Mouse (Mus musculus) hindbrain, embryonic 12.5 days (tissue): Measurements from ENCODE around the gene Olfr1555-ps1. TPM values are rescaled to one million over a fixed set of nuclear protein-coding genes. Genes with fewer than 3 reads are reported as not detected.
"Not testable (repeated sequence)": the region's sequence is repeated elsewhere in the genome, so short reads cannot be mapped to it uniquely, and the experiment has no call there.

Source experiments
- ATAC-seq: fragments of 200-750 bp; cut with Nextera tagmentation; 2 replicates; pipeline ENCODE4 v1.8.0; 2017; ENCODE audit warnings: moderate TSS enrichment; ENCODE audit not compliant: low FRiP score
- H3K27ac ChIP-seq: fragments of 300-500 bp; sonication (generic); 2 replicates; pipeline ENCODE4 v1.5.1; 2016; ENCODE audit warnings: mild to moderate bottlenecking
- H3K27me3 ChIP-seq: fragments of 300-500 bp; sonication (generic); 2 replicates; pipeline ENCODE4 v1.6.1; 2016; ENCODE audit warnings: mild to moderate bottlenecking
- H3K36me3 ChIP-seq: fragments of 300-500 bp; sonication (generic); 2 replicates; pipeline ENCODE4 v1.6.1; 2016; ENCODE audit warnings: mild to moderate bottlenecking
- H3K4me1 ChIP-seq: fragments of 300-500 bp; sonication (generic); 2 replicates; pipeline ENCODE4 v1.6.1; 2016
- H3K4me2 ChIP-seq: fragments of 300-500 bp; sonication (generic); replicated peaks from 2 replicates; pipeline ENCODE4 v1.6.1; 2016; ENCODE audit warnings: mild to moderate bottlenecking
- H3K4me3 ChIP-seq: fragments of 300-500 bp; sonication (generic); 2 replicates; pipeline ENCODE4 v1.5.1; 2016; ENCODE audit warnings: mild to moderate bottlenecking
- H3K9ac ChIP-seq: fragments of 300-500 bp; sonication (generic); 2 replicates; pipeline ENCODE4 v1.6.1; 2016; ENCODE audit warnings: mild to moderate bottlenecking, moderate library complexity
- H3K9me3 ChIP-seq: fragments of 300-500 bp; sonication (generic); replicated peaks from 2 replicates; pipeline ENCODE4 v1.6.1; 2016; ENCODE audit warnings: mild to moderate bottlenecking
- WGBS: fragments of 180-500 bp; shearing (Covaris S2); methylation state at CpG from one replicate; pipeline ENCODE4 v1.1.7; 2016; 5-methylcytosine and 5-hydroxymethylcytosine counted together
- polyA plus RNA-seq: library from polyadenylated mRNA; unstranded; fragments of >200 nt; fragmentation: Nextera tagmentation; extraction: Ambion mirVana; gene quantifications from 2 replicates; pipeline ENCODE4 v1.2.1, GENCODE M21; 2016

Gene Olfr1555-ps1
- not detected in 2 replicates for polyA plus RNA-seq

GRCm38 (mm10) chr19:12170062-12170599 lies at the start of gene Olfr1555-ps1:
Gene Olfr1555-ps1 (minus strand): TSS chr19:12170112.
- H3K27ac ChIP-seq, H3K4me2 ChIP-seq, H3K36me3 ChIP-seq, H3K27me3 ChIP-seq, H3K4me3 ChIP-seq, ATAC-seq, H3K4me1 ChIP-seq, H3K9me3 ChIP-seq, H3K9ac ChIP-seq: not testable (repeated sequence)
- 54% methylated on average over 1 of the region's 1 CpGs for WGBS

GRCm38 (mm10) chr19:12200334-12200733 lies 30.4 kb upstream of the Olfr1555-ps1 start, which contains the start of gene Olfr1431:
Gene Olfr1431 (plus strand): TSS chr19:12200634.
- Histone ChIP-seq H3K4me2 (no peak within 1 kb of the TSS), H3K27me3 (no peaks in the 10 kb centered on the region), H3K9ac (no peak within 1 kb of the TSS), H3K9me3 (no peaks in the 10 kb centered on the region), H3K4me1 (no peaks in the 10 kb centered on the region), H3K27ac (no peak within 1 kb of the TSS), H3K4me3 (no peak within 1 kb of the TSS), H3K36me3 (no peaks in the 10 kb centered on the region)
- ATAC-seq: no peak
- 75% methylated on average over 1 of the region's 1 CpGs for WGBS

- WGBS: 78% methylated on average over 4 of the region's 4 CpGs
Observed at GRCm38 (mm10) chr19:12199076-12199475, 29.2 kb upstream of the Olfr1555-ps1 start.

GRCm38 (mm10) chr19:12175431-12175830 lies 5.5 kb upstream of the Olfr1555-ps1 start:
- H3K4me3 ChIP-seq, H3K27me3 ChIP-seq, H3K4me2 ChIP-seq, H3K9me3 ChIP-seq, H3K36me3 ChIP-seq, H3K27ac ChIP-seq, H3K9ac ChIP-seq, H3K4me1 ChIP-seq, ATAC-seq: not testable (repeated sequence)
- 86% methylated on average over 5 of the region's 5 CpGs for WGBS

More at GRCm38 (mm10) chr19:12199076-12199475, 29.2 kb upstream of the Olfr1555-ps1 start:
- not testable (repeated sequence) for H3K4me3 ChIP-seq, H3K4me2 ChIP-seq, H3K36me3 ChIP-seq, H3K27me3 ChIP-seq, H3K4me1 ChIP-seq, ATAC-seq, H3K9me3 ChIP-seq, H3K27ac ChIP-seq, H3K9ac ChIP-seq

- 88% methylated on average over 3 of the region's 3 CpGs for WGBS
- no peak for ATAC-seq
- no peak overlapping the region for H3K4me3 ChIP-seq
- no peak overlapping the region for H3K27ac ChIP-seq
- H3K9me3 ChIP-seq: no peaks in the 10 kb centered on the region
- no peaks in the 10 kb centered on the region for H3K36me3 ChIP-seq
- no peak overlapping the region for H3K9ac ChIP-seq
- no peak overlapping the region for H3K4me2 ChIP-seq
- no peaks in the 10 kb centered on the region for H3K27me3 ChIP-seq
- no peaks in the 10 kb centered on the region for H3K4me1 ChIP-seq
Observed at GRCm38 (mm10) chr19:12145452-12145851, 24.5 kb downstream of the Olfr1555-ps1 start.

GRCm38 (mm10) chr19:12143356-12143755 lies 26.6 kb downstream of the Olfr1555-ps1 start:
- Histone ChIP-seq H3K4me1 (no peaks in the 10 kb centered on the region), H3K4me2 (no peak overlapping the region), H3K9me3 (no peaks in the 10 kb centered on the region), H3K36me3 (no peaks in the 10 kb centered on the region), H3K27me3 (no peaks in the 10 kb centered on the region), H3K9ac (no peak overlapping the region), H3K4me3 (no peak overlapping the region), H3K27ac (no peak overlapping the region)
- ATAC-seq: no peak
- 37% methylated on average over 1 of the region's 1 CpGs for WGBS

- no peak overlapping the region for H3K9ac ChIP-seq
- H3K4me1 ChIP-seq: no peaks in the 10 kb centered on the region
- no peak overlapping the region for H3K27ac ChIP-seq
- no peak overlapping the region for H3K4me2 ChIP-seq
- H3K36me3 ChIP-seq: no peaks in the 10 kb centered on the region
- H3K4me3 ChIP-seq: no peak overlapping the region
- WGBS: 35% methylated on average over 2 of the region's 2 CpGs
- no peaks in the 10 kb centered on the region for H3K27me3 ChIP-seq
- no peaks in the 10 kb centered on the region for H3K9me3 ChIP-seq
- no peak for ATAC-seq
Observed at GRCm38 (mm10) chr19:12134289-12134688, 35.6 kb downstream of the Olfr1555-ps1 start.

GRCm38 (mm10) chr19:12123103-12123502 lies 46.8 kb downstream of the Olfr1555-ps1 start, which contains the start of gene Olfr76:
Gene Olfr76 (minus strand): TSS chr19:12123203.
- H3K36me3 ChIP-seq: no peaks in the 10 kb centered on the region
- 74% methylated on average over 3 of the region's 3 CpGs for WGBS

GRCm38 (mm10) chr19:12116464-12116863 lies 53.4 kb downstream of the Olfr1555-ps1 start:
- Histone ChIP-seq H3K9ac (no peak overlapping the region), H3K9me3 (no peaks in the 10 kb centered on the region)

More at GRCm38 (mm10) chr19:12123103-12123502, 46.8 kb downstream of the Olfr1555-ps1 start, which contains the start of gene Olfr76:
- H3K4me1 ChIP-seq: no peaks in the 10 kb centered on the region
- H3K4me2 ChIP-seq: no peak within 1 kb of the TSS
- no peak within 1 kb of the TSS for H3K4me3 ChIP-seq
- H3K27me3 ChIP-seq: no peaks in the 10 kb centered on the region
- no peak for ATAC-seq
- H3K27ac ChIP-seq: no peak within 1 kb of the TSS
- no peak within 1 kb of the TSS for H3K9ac ChIP-seq
- no peaks in the 10 kb centered on the region for H3K9me3 ChIP-seq

GRCm38 (mm10) chr19:12115797-12116196 lies 54.1 kb downstream of the Olfr1555-ps1 start, which contains the start of gene Olfr1428:
Gene Olfr1428 (minus strand): TSS chr19:12115897.
- 95% methylated on average over 1 of the region's 1 CpGs for WGBS

More at GRCm38 (mm10) chr19:12116464-12116863, 53.4 kb downstream of the Olfr1555-ps1 start:
- no peak overlapping the region for H3K27ac ChIP-seq
- H3K4me2 ChIP-seq: no peak overlapping the region
- H3K27me3 ChIP-seq: no peaks in the 10 kb centered on the region
- no peaks in the 10 kb centered on the region for H3K36me3 ChIP-seq
- 92% methylated on average over 3 of the region's 3 CpGs for WGBS
- H3K4me3 ChIP-seq: no peak overlapping the region
- no peaks in the 10 kb centered on the region for H3K4me1 ChIP-seq
- no peak for ATAC-seq

More at GRCm38 (mm10) chr19:12115797-12116196, 54.1 kb downstream of the Olfr1555-ps1 start, which contains the start of gene Olfr1428:
- H3K27me3 ChIP-seq: no peaks in the 10 kb centered on the region
- no peak within 1 kb of the TSS for H3K4me3 ChIP-seq
- no peak within 1 kb of the TSS for H3K9ac ChIP-seq
- H3K4me1 ChIP-seq: no peaks in the 10 kb centered on the region
- ATAC-seq: no peak
- H3K36me3 ChIP-seq: no peaks in the 10 kb centered on the region
- no peak within 1 kb of the TSS for H3K27ac ChIP-seq
- H3K9me3 ChIP-seq: no peaks in the 10 kb centered on the region
- no peak within 1 kb of the TSS for H3K4me2 ChIP-seq

Other genes starting within 250 kb of the Olfr1555-ps1 start
- 5.4 and 5.5 TPM in 2 replicates for gene Osbp, start 204.2 kb downstream of the Olfr1555-ps1 start, polyA plus RNA-seq
- 0.04 TPM in 1 of 2 replicates, not detected in the other for gene Olfr1423, start 128.8 kb downstream of the Olfr1555-ps1 start, polyA plus RNA-seq
- not detected in 2 replicates for gene Olfr1424, start 107.4 kb downstream of the Olfr1555-ps1 start, polyA plus RNA-seq
- not detected in 2 replicates for gene Olfr1425, start 92.4 kb downstream of the Olfr1555-ps1 start, polyA plus RNA-seq
- gene Olfr1426, start 78.1 kb downstream of the Olfr1555-ps1 start, polyA plus RNA-seq: not detected in 2 replicates
- gene Olfr1427, start 66.8 kb downstream of the Olfr1555-ps1 start, polyA plus RNA-seq: not detected in 2 replicates
- not detected in 2 replicates for gene Olfr1428, start 54.2 kb downstream of the Olfr1555-ps1 start, polyA plus RNA-seq
- gene Olfr76, start 46.9 kb downstream of the Olfr1555-ps1 start, polyA plus RNA-seq: not detected in 2 replicates
- not detected in 2 replicates for gene Olfr1431, start 30.5 kb upstream of the Olfr1555-ps1 start, polyA plus RNA-seq
- not detected in 2 replicates for gene Olfr1432, start 62.5 kb upstream of the Olfr1555-ps1 start, polyA plus RNA-seq
- gene Olfr262, start 71.5 kb upstream of the Olfr1555-ps1 start, polyA plus RNA-seq: not detected in 2 replicates
- gene Olfr235, start 90.9 kb upstream of the Olfr1555-ps1 start, polyA plus RNA-seq: not detected in 2 replicates
- not detected in 2 replicates for gene Olfr1434, start 109.7 kb upstream of the Olfr1555-ps1 start, polyA plus RNA-seq
- not detected in 2 replicates for gene Olfr1436, start 129.0 kb upstream of the Olfr1555-ps1 start, polyA plus RNA-seq
- not detected in 2 replicates for gene Olfr1437, start 155.0 kb upstream of the Olfr1555-ps1 start, polyA plus RNA-seq
- gene Olfr1438-ps1, start 165.8 kb upstream of the Olfr1555-ps1 start, polyA plus RNA-seq: not detected in 2 replicates
- not detected in 2 replicates for gene Olfr1440, start 217.2 kb upstream of the Olfr1555-ps1 start, polyA plus RNA-seq
- not detected in 2 replicates for gene Olfr1441, start 247.3 kb upstream of the Olfr1555-ps1 start, polyA plus RNA-seq